Mouse (Mus musculus) ES-E14 (cell line): ENCODE data around the gene Scn8a.

ENCODE experiments used
- CHD2 ChIP-seq: IDR thresholded peaks from 2 replicates; pipeline ENCODE4 v1.6.1; 2014; ENCODE audit warnings: mild to moderate bottlenecking, low read depth, low read length, inconsistent platforms
- HCFC1 ChIP-seq: IDR thresholded peaks from 2 replicates; pipeline ENCODE4 v1.6.1; 2012; ENCODE audit warnings: low read length, inconsistent platforms, borderline replicate concordance; ENCODE audit not compliant: insufficient read depth
- MAFK ChIP-seq: IDR thresholded peaks from 2 replicates; pipeline ENCODE4 v1.6.1; 2014; ENCODE audit warnings: mild to moderate bottlenecking, low read depth, low read length, inconsistent platforms; ENCODE audit not compliant: insufficient read depth
- ZNF384 ChIP-seq: IDR thresholded peaks from 2 replicates; pipeline ENCODE4 v1.6.1; 2012; ENCODE audit warnings: low read depth, low read length, inconsistent platforms

- TF ChIP-seq ZNF384: no peak
- TF ChIP-seq HCFC1: no peak
- TF ChIP-seq MAFK: no peak
- no peak for TF ChIP-seq CHD2
These were observed 120.6 kb downstream of the Scn8a start for GRCm38 (mm10) chr15:100990283-100990682.
